In genomic region chr5:34635665-34636192, GRCm38 (mm10) we compare ENCODE assay signal across 8 mouse cellular contexts. TPM values are rescaled to one million over a fixed set of nuclear protein-coding genes. Genes with fewer than 3 reads are reported as not detected.
DNase-seq lines count a peak whose midpoint lies in the region; ATAC-seq lines count a peak whose summit lies in the region.

No protein-coding gene starts in this region.

- peaks cover 82% of the 10 kb centered on the region for H3K36me3 ChIP-seq in embryonic facial prominence, embryonic 12.5 days
- H3K36me3 ChIP-seq in intestine, embryonic 15.5 days = peaks cover 47% of the 10 kb centered on the region
- H3K36me3 ChIP-seq in neural tube, embryonic 12.5 days = peaks cover 75% of the 10 kb centered on the region

- 62% methylated on average over 10 of the region's 10 CpGs for WGBS in embryonic facial prominence, embryonic 12.5 days
- 62% methylated on average over 10 of the region's 10 CpGs for WGBS in intestine, embryonic 15.5 days
- WGBS in neural tube, embryonic 12.5 days = 62% methylated on average over 10 of the region's 10 CpGs

- 0 out of 2 replicates have a peak, but pooled peaks have one; percentile 1 for ATAC-seq in frontal cortex, adult (ENCODE audit: low TSS enrichment)
- no peak for ATAC-seq in embryonic facial prominence, embryonic 12.5 days (ENCODE audit: insufficient number of reproducible peaks, insufficient read depth, low FRiP score, low TSS enrichment)
- ATAC-seq in intestine, embryonic 15.5 days = no peak
- ATAC-seq in neural tube, embryonic 12.5 days (ENCODE audit: low FRiP score, low read depth) = no peak

- peak overlapping the region; percentile 69 for H3K4me2 ChIP-seq in embryonic facial prominence, embryonic 12.5 days (replicated peaks)
- peak overlapping the region; percentile 95 for H3K4me2 ChIP-seq in intestine, embryonic 15.5 days (replicated peaks)
- peak overlapping the region; percentile 92 for H3K4me2 ChIP-seq in neural tube, embryonic 12.5 days (replicated peaks)

- no peaks in the 10 kb centered on the region for H3K27me3 ChIP-seq in embryonic facial prominence, embryonic 12.5 days
- H3K27me3 ChIP-seq in intestine, embryonic 15.5 days (replicated peaks) = no peaks in the 10 kb centered on the region
- no peaks in the 10 kb centered on the region for H3K27me3 ChIP-seq in neural tube, embryonic 12.5 days (replicated peaks)

- no peaks in the 10 kb centered on the region for H3K9me3 ChIP-seq in embryonic facial prominence, embryonic 12.5 days
- no peaks in the 10 kb centered on the region for H3K9me3 ChIP-seq in intestine, embryonic 15.5 days
- H3K9me3 ChIP-seq in neural tube, embryonic 12.5 days = no peaks in the 10 kb centered on the region

- peak overlapping the region; percentile 58 for H3K4me3 ChIP-seq in embryonic facial prominence, embryonic 12.5 days
- peak overlapping the region; percentile 69 for H3K4me3 ChIP-seq in intestine, embryonic 15.5 days (replicated peaks)
- no peak overlapping the region for H3K4me3 ChIP-seq in neural tube, embryonic 12.5 days

- peaks cover 19% of the 10 kb centered on the region for H3K4me1 ChIP-seq in embryonic facial prominence, embryonic 12.5 days
- H3K4me1 ChIP-seq in intestine, embryonic 15.5 days (replicated peaks) = peaks cover 13% of the 10 kb centered on the region
- H3K4me1 ChIP-seq in neural tube, embryonic 12.5 days = peaks cover 21% of the 10 kb centered on the region

- H3K9ac ChIP-seq in embryonic facial prominence, embryonic 12.5 days = peak overlapping the region; percentile 64
- peak overlapping the region; percentile 80 for H3K9ac ChIP-seq in intestine, embryonic 15.5 days
- no peak overlapping the region; the same call in 1 of the 2 replicates for H3K9ac ChIP-seq in neural tube, embryonic 12.5 days

- 0 out of 2 replicates have a peak overlapping the region, but pooled peaks have one; percentile 46 for H3K27ac ChIP-seq in embryonic facial prominence, embryonic 12.5 days
- peak overlapping the region; percentile 91; the same call in 1 of the 2 replicates for H3K27ac ChIP-seq in intestine, embryonic 15.5 days
- no peak overlapping the region for H3K27ac ChIP-seq in neural tube, embryonic 12.5 days

- DNase-seq in frontal cortex, postnatal 25 days (ENCODE audit: low spot score in 2 of 2) = no peak
- peak; percentile 31 for DNase-seq in 3T3-L1 (ENCODE audit: low read depth, low spot score)
- no peak for DNase-seq in frontal cortex, postnatal 14 days (ENCODE audit: low spot score in 2 of 2)
- no peak for DNase-seq in gastrocnemius, adult 18-20 months (ENCODE audit: low spot score)

RNA-seq across cellular contexts. Expression of gene Mfsd10, which starts 1.3 kb away (rescaled TPM):
- polyA plus RNA-seq in embryonic facial prominence, embryonic 12.5 days (2016; fragmentation: Nextera tagmentation; extraction: Ambion mirVana) = 112 and 121 TPM in 2 replicates
- polyA plus RNA-seq in intestine, embryonic 15.5 days (2015; fragmentation: Nextera tagmentation; extraction: Ambion mirVana) = 108 and 127 TPM in 2 replicates
- 69.2 and 94.9 TPM in 2 replicates for polyA plus RNA-seq in neural tube, embryonic 12.5 days (2016; fragmentation: Nextera tagmentation; extraction: Ambion mirVana)
- 1 to 10 TPM; 3.2 to 3.7 TPM for total RNA-seq in gastrocnemius, adult 18-20 months (2021)

RNA-seq across cellular contexts. Expression of gene Nop14, which starts 24.2 kb away (rescaled TPM):
- polyA plus RNA-seq in embryonic facial prominence, embryonic 12.5 days (2016; fragmentation: Nextera tagmentation; extraction: Ambion mirVana) = 26.8 and 32.8 TPM in 2 replicates
- polyA plus RNA-seq in intestine, embryonic 15.5 days (2015; fragmentation: Nextera tagmentation; extraction: Ambion mirVana) = 24.8 and 27.8 TPM in 2 replicates
- 23.4 and 25.3 TPM in 2 replicates for polyA plus RNA-seq in neural tube, embryonic 12.5 days (2016; fragmentation: Nextera tagmentation; extraction: Ambion mirVana)
- total RNA-seq in gastrocnemius, adult 18-20 months (2021) = 10 to 100 TPM; 16.4 TPM

RNA-seq across cellular contexts. Expression of gene Grk4, which starts 24.4 kb away (rescaled TPM):
- polyA plus RNA-seq in embryonic facial prominence, embryonic 12.5 days (2016; fragmentation: Nextera tagmentation; extraction: Ambion mirVana) = 4.8 and 5.2 TPM in 2 replicates
- 2.6 TPM in 2 replicates for polyA plus RNA-seq in intestine, embryonic 15.5 days (2015; fragmentation: Nextera tagmentation; extraction: Ambion mirVana)
- polyA plus RNA-seq in neural tube, embryonic 12.5 days (2016; fragmentation: Nextera tagmentation; extraction: Ambion mirVana) = 1.6 and 1.7 TPM in 2 replicates
- 1 to 10 TPM; 1.4 to 2.1 TPM for total RNA-seq in gastrocnemius, adult 18-20 months (2021)
